ENCODE assay signal across 8 mouse cellular contexts in genomic region chr5:65900862-65901265, GRCm38 (mm10). TPM values are rescaled to one million over a fixed set of nuclear protein-coding genes. Genes with fewer than 3 reads are reported as not detected.
DNase-seq lines count a peak whose midpoint lies in the region; ATAC-seq and TF ChIP-seq lines count a peak whose summit lies in the region.

No protein-coding gene starts in this region.

- H3K4me1 ChIP-seq in heart, postnatal 0 days (ENCODE audit: control insufficient read depth, insufficient read depth) = peaks cover 4% of the 10 kb centered on the region; the same call in 1 of the 2 replicates

- no peak overlapping the region for H3K27ac ChIP-seq in layer of hippocampus, adult 2 months
- peak overlapping the region; percentile 19; the same call in 1 of the 2 replicates for H3K27ac ChIP-seq in heart, postnatal 0 days (ENCODE audit: low read depth)

- ATAC-seq in heart, postnatal 0 days (ENCODE audit: insufficient read depth, low read depth) = peak; percentile 73

- no peak for TF ChIP-seq CTCF in layer of hippocampus, adult 2 months (conservative IDR thresholded peaks at IDR 0.05)
- TF ChIP-seq CTCF in heart, postnatal 0 days (IDR thresholded peaks at IDR 0.05; ENCODE audit: low read depth) = no peak; the same call in 1 of the 2 replicates

- DNase-seq in layer of hippocampus, adult 2 months (ENCODE audit: low spot score in 2 of 2) = peak; percentile 7 to 25
- no peak for DNase-seq in layer of hippocampus, postnatal 25 days (ENCODE audit: extremely low spot score in 1 of 2, low spot score in 1 of 2)
- DNase-seq in ZHBTc4 (ENCODE audit: low read depth, low spot score) = peak; percentile 30
- peak; percentile 50 for DNase-seq in heart, postnatal 0 days (ENCODE audit: low spot score)
- DNase-seq in lung, postnatal 4 days = peak; percentile 38 to 64
- no peak for DNase-seq in testis, postnatal 14 days (ENCODE audit: low spot score)
- DNase-seq in urinary bladder, postnatal 25 days (ENCODE audit: low spot score) = no peak
- DNase-seq in layer of hippocampus, adult 8-10 months (ENCODE audit: low spot score in 2 of 2) = no peak

- no peak overlapping the region for H3K4me3 ChIP-seq in layer of hippocampus, adult 2 months
- H3K4me3 ChIP-seq in heart, postnatal 0 days (ENCODE audit: low read depth, low read length) = no peak overlapping the region

- no peaks in the 10 kb centered on the region for H3K36me3 ChIP-seq in heart, postnatal 0 days (replicated peaks; ENCODE audit: control insufficient read depth, insufficient read depth, low read length)

- no peak for TF ChIP-seq EP300 in heart, postnatal 0 days (IDR thresholded peaks at IDR 0.05; ENCODE audit: low read depth)

- no peak overlapping the region; the same call in 1 of the 2 replicates for H3K4me2 ChIP-seq in heart, postnatal 0 days (ENCODE audit: low read depth, low read length)

- WGBS in heart, postnatal 0 days = 28% methylated on average over 7 of the region's 7 CpGs

- H3K9me3 ChIP-seq in heart, postnatal 0 days (replicated peaks; ENCODE audit: control insufficient read depth, low read length) = peaks cover 23% of the 10 kb centered on the region; the same call in 1 of the 2 replicates

- no peak overlapping the region for H3K9ac ChIP-seq in heart, postnatal 0 days (replicated peaks; ENCODE audit: low read depth, low read length)

- no peaks in the 10 kb centered on the region for H3K27me3 ChIP-seq in heart, postnatal 0 days (ENCODE audit: control insufficient read depth, insufficient read depth, low read length)

RNA-seq across cellular contexts. Expression of gene Chrna9, which starts 33.9 kb away (rescaled TPM):
- total RNA-seq in layer of hippocampus, adult 2 months (2021) = not detected
- total RNA-seq in layer of hippocampus, postnatal 25 days (2021) = not detected
- 6.9 and 21.2 TPM in 2 replicates for total RNA-seq in heart, postnatal 0 days (2014; rRNA removed; ENCODE audit: low replicate concordance)
- not detected in 2 replicates for polyA plus RNA-seq in heart, postnatal 0 days (2015; fragmentation: Nextera tagmentation; extraction: Ambion mirVana)
- not detected for total RNA-seq in layer of hippocampus, adult 8-10 months (2022)

RNA-seq across cellular contexts. Expression of gene Rhoh, which starts 39.9 kb away (rescaled TPM):
- under 1 TPM; 0.69 to 0.97 TPM for total RNA-seq in layer of hippocampus, adult 2 months (2021)
- 1 to 10 TPM in 1 of 2 experiments, under 1 TPM in 1; 0.81 to 1.1 TPM for total RNA-seq in layer of hippocampus, postnatal 25 days (2021)
- total RNA-seq in heart, postnatal 0 days (2014; rRNA removed; ENCODE audit: low replicate concordance) = 0.34 and 2.8 TPM in 2 replicates
- 0.32 and 0.41 TPM in 2 replicates for polyA plus RNA-seq in heart, postnatal 0 days (2015; fragmentation: Nextera tagmentation; extraction: Ambion mirVana)
- 1 to 10 TPM in 3 of 4 experiments, under 1 TPM in 1; 0.94 to 3.7 (median 1.8) TPM for total RNA-seq in layer of hippocampus, adult 8-10 months (2022)

Comparison
In these comparisons a context has a peak if more than half of its experiments do, and no peak if none do; other contexts are left out.
1. DNase-seq: peak in layer of hippocampus, adult 2 months (2 of 2), ZHBTc4 (single experiment), heart, postnatal 0 days (single experiment) and lung, postnatal 4 days (2 of 2); none in layer of hippocampus, postnatal 25 days (0 of 2), testis, postnatal 14 days (single experiment), urinary bladder, postnatal 25 days (single experiment) and layer of hippocampus, adult 8-10 months (0 of 2).